Mouse (Mus musculus): ENCODE measurements around the gene Rhox12. TPM values are rescaled to one million over a fixed set of nuclear protein-coding genes. Genes with fewer than 3 reads are reported as not detected.
A peak's percentile ranks its signal among the peaks of the same experiment; 100 is the strongest.

The Rhox12 gene
- not detected in 2 replicates for polyA plus RNA-seq (2015; fragmentation: Nextera tagmentation; extraction: Ambion mirVana)

DNA sequence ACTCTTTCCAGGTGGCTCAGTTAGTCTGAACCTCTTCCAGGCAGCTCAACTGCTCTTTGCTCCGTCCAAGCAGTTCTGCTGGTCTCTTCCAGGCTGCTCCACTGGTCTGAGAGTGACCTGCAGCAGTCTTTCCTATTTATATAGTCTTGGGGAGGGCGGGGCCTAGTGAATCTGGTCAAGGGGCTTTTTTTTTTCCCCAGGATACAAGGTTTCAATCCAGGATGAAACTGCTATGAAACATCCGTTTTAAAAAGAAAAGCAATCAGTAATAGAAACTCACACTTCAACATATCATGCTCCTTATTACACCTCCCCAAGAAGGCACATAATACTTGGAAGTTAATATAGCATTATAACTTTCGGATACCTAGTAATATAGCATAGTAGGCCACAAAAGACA lies at the start of gene Rhox12:
TSS of gene Rhox12 (minus strand) at position 101 of the 400 bp plus-strand sequence.
- no peak for ATAC-seq (ENCODE audit: low FRiP score)
- Histone ChIP-seq H3K4me3 (no peak within 1 kb of the TSS), H3K4me1 (replicated peaks) (no peaks in the 10 kb centered on the region), H3K9me3 (no peaks in the 10 kb centered on the region), H3K27me3 (no peaks in the 10 kb centered on the region), H3K9ac (no peak within 1 kb of the TSS), H3K4me2 (no peak within 1 kb of the TSS), H3K27ac (no peak within 1 kb of the TSS), H3K36me3 (no peaks in the 10 kb centered on the region)
- 76% methylated on average over 4 of the region's 4 CpGs for WGBS

GRCm38 (mm10) chrX:38159097-38159496 lies 48.4 kb upstream of the Rhox12 start:
- Histone ChIP-seq H3K4me1 (replicated peaks) (no peaks in the 10 kb centered on the region), H3K9ac (no peak overlapping the region), H3K36me3 (no peaks in the 10 kb centered on the region), H3K27me3 (no peaks in the 10 kb centered on the region), H3K4me2 (no peak overlapping the region), H3K4me3 (no peak overlapping the region), H3K27ac (no peak overlapping the region), H3K9me3 (no peaks in the 10 kb centered on the region)
- no peak for ATAC-seq (ENCODE audit: low FRiP score)
- 67% methylated on average over 1 of the region's 1 CpGs for WGBS

GRCm38 (mm10) chrX:38121478-38121877 lies 10.8 kb upstream of the Rhox12 start:
- ATAC-seq (ENCODE audit: low FRiP score) = no peak
- Histone ChIP-seq H3K4me2 (no peak overlapping the region), H3K9ac (no peak overlapping the region), H3K4me3 (no peak overlapping the region), H3K27me3 (no peaks in the 10 kb centered on the region), H3K27ac (no peak overlapping the region), H3K9me3 (peaks cover 16% of the 10 kb centered on the region; the same call in 1 of the 2 replicates), H3K4me1 (replicated peaks) (no peaks in the 10 kb centered on the region), H3K36me3 (no peaks in the 10 kb centered on the region)
- WGBS = 87% methylated on average over 32 of the region's 34 CpGs

DNA sequence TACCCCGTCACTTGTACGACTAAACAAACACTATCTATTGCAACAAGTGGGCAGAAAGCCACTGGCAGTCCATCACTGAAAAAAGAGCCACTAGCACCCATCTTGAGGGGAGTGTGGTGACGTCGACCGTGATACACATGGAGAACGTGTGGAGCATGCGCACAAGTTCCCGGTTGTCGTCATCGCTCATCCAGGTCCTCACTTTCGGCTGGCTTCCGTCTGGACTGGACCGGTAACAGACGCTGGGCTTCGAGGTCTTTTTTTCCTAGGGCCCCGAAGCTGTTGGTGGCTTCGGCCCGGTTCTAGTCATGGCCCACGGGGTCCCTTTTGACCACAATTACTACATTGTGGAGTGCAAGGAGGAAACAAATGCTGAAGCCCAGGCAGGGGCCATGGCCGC lies 10.3 kb upstream of the Rhox12 start, which contains the start of gene Rhox13:
TSS of gene Rhox13 (plus strand) at position 238 of the 400 bp plus-strand sequence.
- peaks cover 16% of the 10 kb centered on the region; the same call in 1 of the 2 replicates for H3K9me3 ChIP-seq
- H3K27me3 ChIP-seq = no peaks in the 10 kb centered on the region
- H3K4me1 ChIP-seq (replicated peaks) = no peaks in the 10 kb centered on the region
- no peak within 1 kb of the TSS for H3K4me3 ChIP-seq
- 95% methylated on average over 20 of the region's 20 CpGs for WGBS
- no peak for ATAC-seq (ENCODE audit: low FRiP score)
- no peak within 1 kb of the TSS for H3K9ac ChIP-seq
- no peaks in the 10 kb centered on the region for H3K36me3 ChIP-seq
- H3K4me2 ChIP-seq = no peak within 1 kb of the TSS
- H3K27ac ChIP-seq = no peak within 1 kb of the TSS

GRCm38 (mm10) chrX:38085041-38085440 lies 25.7 kb downstream of the Rhox12 start, which contains the start of gene Rhox11:
TSS of gene Rhox11 (minus strand) at chrX:38085141.
- no peaks in the 10 kb centered on the region for H3K36me3 ChIP-seq
- no peak within 1 kb of the TSS for H3K27ac ChIP-seq
- no peak within 1 kb of the TSS for H3K9ac ChIP-seq
- no peaks in the 10 kb centered on the region for H3K27me3 ChIP-seq
- 87% methylated on average over 9 of the region's 9 CpGs for WGBS
- no peak within 1 kb of the TSS for H3K4me3 ChIP-seq
- no peaks in the 10 kb centered on the region for H3K4me1 ChIP-seq (replicated peaks)
- no peaks in the 10 kb centered on the region for H3K9me3 ChIP-seq
- no peak within 1 kb of the TSS for H3K4me2 ChIP-seq
- ATAC-seq (ENCODE audit: low FRiP score) = no peak

DNA sequence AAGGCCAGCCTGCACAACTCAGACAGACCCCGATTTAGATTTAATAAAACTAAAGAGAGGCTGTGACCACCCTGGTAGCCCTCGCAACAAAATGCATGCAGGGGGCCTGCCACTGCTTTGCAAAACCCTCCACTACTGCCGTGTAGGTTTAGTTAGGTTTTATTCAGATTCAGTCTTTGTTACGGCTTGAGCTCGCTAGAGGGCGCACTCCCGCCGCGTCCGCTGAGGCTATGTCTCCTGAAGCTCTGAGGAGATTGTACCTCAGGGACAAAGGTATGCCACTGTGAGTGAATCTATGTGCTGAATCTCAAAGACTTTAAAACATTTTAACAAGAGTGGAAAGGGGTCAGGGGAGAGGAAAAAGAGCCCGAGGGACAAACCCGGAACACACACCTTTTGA lies 26.5 kb downstream of the Rhox12 start:
- H3K36me3 ChIP-seq = no peaks in the 10 kb centered on the region
- H3K27me3 ChIP-seq = no peaks in the 10 kb centered on the region
- H3K27ac ChIP-seq = no peak overlapping the region
- H3K9ac ChIP-seq = no peak overlapping the region
- WGBS = 16% methylated on average over 12 of the region's 12 CpGs
- no peaks in the 10 kb centered on the region for H3K9me3 ChIP-seq
- ATAC-seq (ENCODE audit: low FRiP score) = 0 out of 2 replicates have a peak, but pooled peaks have one; percentile 46
- no peak overlapping the region for H3K4me3 ChIP-seq
- H3K4me2 ChIP-seq = no peak overlapping the region
- H3K4me1 ChIP-seq (replicated peaks) = no peaks in the 10 kb centered on the region

DNA sequence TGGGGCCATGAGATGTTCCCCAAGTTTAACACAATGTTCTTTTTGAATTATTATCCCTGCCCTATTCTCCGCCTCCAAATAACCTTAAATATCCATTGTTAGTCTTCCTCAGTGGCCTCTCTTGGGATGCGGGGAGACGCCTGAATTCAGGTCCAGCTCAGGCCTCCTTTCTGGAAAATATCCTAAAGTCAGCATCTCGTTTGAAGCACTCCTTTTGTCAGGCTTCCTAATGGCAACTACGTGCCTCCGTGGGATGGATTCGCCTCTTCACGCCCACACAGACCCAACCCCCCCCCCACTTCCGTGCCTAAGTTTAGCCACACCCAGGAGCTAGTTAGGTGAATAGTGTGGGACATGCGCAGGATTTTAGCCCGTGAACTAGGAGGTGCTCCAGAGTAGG lies 44.5 kb downstream of the Rhox12 start, which contains the start of gene Rhox10:
TSS of gene Rhox10 (plus strand) at position 301 of the 400 bp plus-strand sequence.
- no peaks in the 10 kb centered on the region for H3K27me3 ChIP-seq
- H3K27ac ChIP-seq = no peak within 1 kb of the TSS
- H3K9me3 ChIP-seq = no peaks in the 10 kb centered on the region
- ATAC-seq (ENCODE audit: low FRiP score) = no peak
- H3K4me1 ChIP-seq (replicated peaks) = no peaks in the 10 kb centered on the region
- H3K9ac ChIP-seq = no peak within 1 kb of the TSS
- no peak within 1 kb of the TSS for H3K4me3 ChIP-seq
- WGBS = 86% methylated on average over 11 of the region's 11 CpGs
- no peak within 1 kb of the TSS for H3K4me2 ChIP-seq
- H3K36me3 ChIP-seq = no peaks in the 10 kb centered on the region

GRCm38 (mm10) chrX:38061544-38061943 lies 49.2 kb downstream of the Rhox12 start:
- no peak for ATAC-seq (ENCODE audit: low FRiP score)
- H3K4me2 ChIP-seq = no peak overlapping the region
- no peaks in the 10 kb centered on the region for H3K4me1 ChIP-seq (replicated peaks)
- no peaks in the 10 kb centered on the region for H3K27me3 ChIP-seq
- H3K27ac ChIP-seq = no peak overlapping the region
- no peak overlapping the region for H3K9ac ChIP-seq
- WGBS = 0% methylated on average over 1 of the region's 1 CpGs
- H3K9me3 ChIP-seq = no peaks in the 10 kb centered on the region
- no peaks in the 10 kb centered on the region for H3K36me3 ChIP-seq
- no peak overlapping the region for H3K4me3 ChIP-seq

Other genes starting within 250 kb of the Rhox12 start
- gene Rhox8, start 232.0 kb downstream of the Rhox12 start, polyA plus RNA-seq (2015; fragmentation: Nextera tagmentation; extraction: Ambion mirVana) = not detected in 2 replicates
- gene Rhox7b, start 213.7 kb downstream of the Rhox12 start, polyA plus RNA-seq (2015; fragmentation: Nextera tagmentation; extraction: Ambion mirVana) = not detected in 2 replicates
- not detected in 2 replicates for gene Rhox9, start 209.1 kb downstream of the Rhox12 start, polyA plus RNA-seq (2015; fragmentation: Nextera tagmentation; extraction: Ambion mirVana)
- not detected in 2 replicates for gene Btg1-ps1, start 92.1 kb downstream of the Rhox12 start, polyA plus RNA-seq (2015; fragmentation: Nextera tagmentation; extraction: Ambion mirVana)
- not detected in 2 replicates for gene Btg1-ps2, start 67.8 kb downstream of the Rhox12 start, polyA plus RNA-seq (2015; fragmentation: Nextera tagmentation; extraction: Ambion mirVana)
- gene Rhox10, start 44.4 kb downstream of the Rhox12 start, polyA plus RNA-seq (2015; fragmentation: Nextera tagmentation; extraction: Ambion mirVana) = not detected in 2 replicates
- not detected in 2 replicates for gene Rhox11, start 25.8 kb downstream of the Rhox12 start, polyA plus RNA-seq (2015; fragmentation: Nextera tagmentation; extraction: Ambion mirVana)
- not detected in 2 replicates for gene Rhox13, start 10.3 kb upstream of the Rhox12 start, polyA plus RNA-seq (2015; fragmentation: Nextera tagmentation; extraction: Ambion mirVana)
- gene Zbtb33, start 78.9 kb upstream of the Rhox12 start, polyA plus RNA-seq (2015; fragmentation: Nextera tagmentation; extraction: Ambion mirVana) = 5.4 and 5.9 TPM in 2 replicates
- gene Tmem255a, start 141.5 kb upstream of the Rhox12 start, polyA plus RNA-seq (2015; fragmentation: Nextera tagmentation; extraction: Ambion mirVana) = 38.7 and 44.8 TPM in 2 replicates
- not detected in 2 replicates for gene Atp1b4, start 205.3 kb upstream of the Rhox12 start, polyA plus RNA-seq (2015; fragmentation: Nextera tagmentation; extraction: Ambion mirVana)

All from hindbrain, embryonic 13.5 days (tissue).